Mouse (Mus musculus): ENCODE data around the gene Slc36a3. TPM values are rescaled to one million over a fixed set of nuclear protein-coding genes. Genes with fewer than 3 reads are reported as not detected.

Slc36a3 gene
- polyA plus RNA-seq, 1 experiment from 2014 or later: not detected

- Histone ChIP-seq H3K4me1 (ENCODE audit: control insufficient read depth, insufficient read depth, low read length) (no peaks in the 10 kb centered on the region), H3K27me3 (ENCODE audit: control insufficient read depth, insufficient read depth, low read length) (no peaks in the 10 kb centered on the region), H3K36me3 (ENCODE audit: control insufficient read depth, insufficient read depth, low read length) (no peaks in the 10 kb centered on the region), H3K27ac (replicated peaks; ENCODE audit: low read depth, low read length) (no peak overlapping the region), H3K4me3 (ENCODE audit: low read depth, low read length) (no peak overlapping the region), H3K9ac (ENCODE audit: low read length) (no peak overlapping the region), H3K4me2 (ENCODE audit: low read depth, severe bottlenecking) (no peak overlapping the region), H3K9me3 (ENCODE audit: control insufficient read depth, low read length) (no peaks in the 10 kb centered on the region)
- 73% methylated on average over 7 of the region's 7 CpGs for WGBS
- no peak for DNase-seq (ENCODE audit: low spot score)
- ATAC-seq (ENCODE audit: insufficient number of reproducible peaks, low FRiP score, low TSS enrichment, low read depth): no peak
Observed at GRCm38 (mm10) chr11:55183124-55183523, 31.6 kb upstream of the Slc36a3 start.

GRCm38 (mm10) chr11:55179856-55180255 lies 28.3 kb upstream of the Slc36a3 start:
- DNase-seq (ENCODE audit: low spot score) (no peak), ATAC-seq (ENCODE audit: insufficient number of reproducible peaks, low FRiP score, low TSS enrichment, low read depth) (no peak)
- WGBS: 80% methylated on average over 3 of the region's 3 CpGs
- Histone ChIP-seq H3K9me3 (ENCODE audit: control insufficient read depth, low read length) (no peaks in the 10 kb centered on the region), H3K4me2 (ENCODE audit: low read depth, severe bottlenecking) (no peak overlapping the region), H3K27ac (replicated peaks; ENCODE audit: low read depth, low read length) (no peak overlapping the region), H3K4me3 (ENCODE audit: low read depth, low read length) (no peak overlapping the region), H3K27me3 (ENCODE audit: control insufficient read depth, insufficient read depth, low read length) (no peaks in the 10 kb centered on the region), H3K4me1 (ENCODE audit: control insufficient read depth, insufficient read depth, low read length) (no peaks in the 10 kb centered on the region), H3K36me3 (ENCODE audit: control insufficient read depth, insufficient read depth, low read length) (no peaks in the 10 kb centered on the region), H3K9ac (ENCODE audit: low read length) (no peak overlapping the region)

- no peaks in the 10 kb centered on the region for H3K9me3 ChIP-seq (ENCODE audit: control insufficient read depth, low read length)
- H3K4me2 ChIP-seq (ENCODE audit: low read depth, severe bottlenecking): no peak overlapping the region
- no peak overlapping the region for H3K27ac ChIP-seq (replicated peaks; ENCODE audit: low read depth, low read length)
- H3K36me3 ChIP-seq (ENCODE audit: control insufficient read depth, insufficient read depth, low read length): no peaks in the 10 kb centered on the region
- no peak overlapping the region for H3K4me3 ChIP-seq (ENCODE audit: low read depth, low read length)
- DNase-seq (ENCODE audit: low spot score) (no peak), ATAC-seq (ENCODE audit: insufficient number of reproducible peaks, low FRiP score, low TSS enrichment, low read depth) (no peak)
- no peaks in the 10 kb centered on the region for H3K4me1 ChIP-seq (ENCODE audit: control insufficient read depth, insufficient read depth, low read length)
- no peak overlapping the region for H3K9ac ChIP-seq (ENCODE audit: low read length)
- WGBS: 80% methylated on average over 4 of the region's 4 CpGs
- no peaks in the 10 kb centered on the region for H3K27me3 ChIP-seq (ENCODE audit: control insufficient read depth, insufficient read depth, low read length)
Observed at GRCm38 (mm10) chr11:55178830-55179229, 27.3 kb upstream of the Slc36a3 start.

GRCm38 (mm10) chr11:55170501-55170900 lies 19.0 kb upstream of the Slc36a3 start:
- DNase-seq (ENCODE audit: low spot score): no peak
- no peak overlapping the region for H3K9ac ChIP-seq (ENCODE audit: low read length)
- no peaks in the 10 kb centered on the region for H3K27me3 ChIP-seq (ENCODE audit: control insufficient read depth, insufficient read depth, low read length)
- 89% methylated on average over 4 of the region's 4 CpGs for WGBS
- no peaks in the 10 kb centered on the region for H3K36me3 ChIP-seq (ENCODE audit: control insufficient read depth, insufficient read depth, low read length)
- no peak overlapping the region for H3K27ac ChIP-seq (replicated peaks; ENCODE audit: low read depth, low read length)
- ATAC-seq (ENCODE audit: insufficient number of reproducible peaks, low FRiP score, low TSS enrichment, low read depth): no peak
- H3K4me1 ChIP-seq (ENCODE audit: control insufficient read depth, insufficient read depth, low read length): no peaks in the 10 kb centered on the region
- no peak overlapping the region for H3K4me2 ChIP-seq (ENCODE audit: low read depth, severe bottlenecking)
- H3K4me3 ChIP-seq (ENCODE audit: low read depth, low read length): no peak overlapping the region
- no peaks in the 10 kb centered on the region for H3K9me3 ChIP-seq (ENCODE audit: control insufficient read depth, low read length)

GRCm38 (mm10) chr11:55168914-55169313 lies 17.4 kb upstream of the Slc36a3 start:
- WGBS: 90% methylated on average over 6 of the region's 6 CpGs
- no peak overlapping the region for H3K4me2 ChIP-seq (ENCODE audit: low read depth, severe bottlenecking)
- no peaks in the 10 kb centered on the region for H3K27me3 ChIP-seq (ENCODE audit: control insufficient read depth, insufficient read depth, low read length)
- H3K4me3 ChIP-seq (ENCODE audit: low read depth, low read length): no peak overlapping the region
- no peaks in the 10 kb centered on the region for H3K4me1 ChIP-seq (ENCODE audit: control insufficient read depth, insufficient read depth, low read length)
- H3K36me3 ChIP-seq (ENCODE audit: control insufficient read depth, insufficient read depth, low read length): no peaks in the 10 kb centered on the region
- H3K9ac ChIP-seq (ENCODE audit: low read length): no peak overlapping the region
- no peak for ATAC-seq (ENCODE audit: insufficient number of reproducible peaks, low FRiP score, low TSS enrichment, low read depth)
- no peaks in the 10 kb centered on the region for H3K9me3 ChIP-seq (ENCODE audit: control insufficient read depth, low read length)
- no peak for DNase-seq (ENCODE audit: low spot score)
- no peak overlapping the region for H3K27ac ChIP-seq (replicated peaks; ENCODE audit: low read depth, low read length)

GRCm38 (mm10) chr11:55168504-55168903 lies 17.0 kb upstream of the Slc36a3 start:
- no peaks in the 10 kb centered on the region for H3K4me1 ChIP-seq (ENCODE audit: control insufficient read depth, insufficient read depth, low read length)
- no peaks in the 10 kb centered on the region for H3K36me3 ChIP-seq (ENCODE audit: control insufficient read depth, insufficient read depth, low read length)
- no peak overlapping the region for H3K9ac ChIP-seq (ENCODE audit: low read length)
- ATAC-seq (ENCODE audit: insufficient number of reproducible peaks, low FRiP score, low TSS enrichment, low read depth): no peak
- WGBS: 79% methylated on average over 4 of the region's 4 CpGs
- no peaks in the 10 kb centered on the region for H3K9me3 ChIP-seq (ENCODE audit: control insufficient read depth, low read length)
- no peak for DNase-seq (ENCODE audit: low spot score)
- H3K4me3 ChIP-seq (ENCODE audit: low read depth, low read length): no peak overlapping the region
- no peaks in the 10 kb centered on the region for H3K27me3 ChIP-seq (ENCODE audit: control insufficient read depth, insufficient read depth, low read length)
- H3K4me2 ChIP-seq (ENCODE audit: low read depth, severe bottlenecking): no peak overlapping the region
- no peak overlapping the region for H3K27ac ChIP-seq (replicated peaks; ENCODE audit: low read depth, low read length)

GRCm38 (mm10) chr11:55165748-55166147 lies 14.2 kb upstream of the Slc36a3 start:
- ATAC-seq (ENCODE audit: insufficient number of reproducible peaks, low FRiP score, low TSS enrichment, low read depth) (no peak), DNase-seq (ENCODE audit: low spot score) (no peak)
- Histone ChIP-seq H3K36me3 (ENCODE audit: control insufficient read depth, insufficient read depth, low read length) (no peaks in the 10 kb centered on the region), H3K4me1 (ENCODE audit: control insufficient read depth, insufficient read depth, low read length) (no peaks in the 10 kb centered on the region), H3K27ac (replicated peaks; ENCODE audit: low read depth, low read length) (no peak overlapping the region), H3K9me3 (ENCODE audit: control insufficient read depth, low read length) (no peaks in the 10 kb centered on the region), H3K4me3 (ENCODE audit: low read depth, low read length) (no peak overlapping the region), H3K9ac (ENCODE audit: low read length) (no peak overlapping the region), H3K4me2 (ENCODE audit: low read depth, severe bottlenecking) (no peak overlapping the region), H3K27me3 (ENCODE audit: control insufficient read depth, insufficient read depth, low read length) (no peaks in the 10 kb centered on the region)
- WGBS: 89% methylated on average over 7 of the region's 7 CpGs

GRCm38 (mm10) chr11:55164723-55165122 lies 13.2 kb upstream of the Slc36a3 start:
- no peaks in the 10 kb centered on the region for H3K27me3 ChIP-seq (ENCODE audit: control insufficient read depth, insufficient read depth, low read length)
- WGBS: 44% methylated on average over 3 of the region's 3 CpGs
- no peak overlapping the region for H3K9ac ChIP-seq (ENCODE audit: low read length)
- H3K4me1 ChIP-seq (ENCODE audit: control insufficient read depth, insufficient read depth, low read length): no peaks in the 10 kb centered on the region
- no peak for ATAC-seq (ENCODE audit: insufficient number of reproducible peaks, low FRiP score, low TSS enrichment, low read depth)
- peak; percentile 33 for DNase-seq (ENCODE audit: low spot score)
- H3K4me2 ChIP-seq (ENCODE audit: low read depth, severe bottlenecking): no peak overlapping the region
- no peak overlapping the region for H3K27ac ChIP-seq (replicated peaks; ENCODE audit: low read depth, low read length)
- H3K36me3 ChIP-seq (ENCODE audit: control insufficient read depth, insufficient read depth, low read length): no peaks in the 10 kb centered on the region
- H3K9me3 ChIP-seq (ENCODE audit: control insufficient read depth, low read length): no peaks in the 10 kb centered on the region
- H3K4me3 ChIP-seq (ENCODE audit: low read depth, low read length): no peak overlapping the region

GRCm38 (mm10) chr11:55162670-55163069 lies 11.2 kb upstream of the Slc36a3 start:
- Histone ChIP-seq H3K27ac (replicated peaks; ENCODE audit: low read depth, low read length) (no peak overlapping the region), H3K4me2 (ENCODE audit: low read depth, severe bottlenecking) (no peak overlapping the region), H3K4me3 (ENCODE audit: low read depth, low read length) (no peak overlapping the region), H3K4me1 (ENCODE audit: control insufficient read depth, insufficient read depth, low read length) (no peaks in the 10 kb centered on the region), H3K36me3 (ENCODE audit: control insufficient read depth, insufficient read depth, low read length) (no peaks in the 10 kb centered on the region), H3K9ac (ENCODE audit: low read length) (no peak overlapping the region), H3K27me3 (ENCODE audit: control insufficient read depth, insufficient read depth, low read length) (no peaks in the 10 kb centered on the region), H3K9me3 (ENCODE audit: control insufficient read depth, low read length) (no peaks in the 10 kb centered on the region)
- peak; percentile 62 for DNase-seq (ENCODE audit: low spot score)
- no peak for ATAC-seq (ENCODE audit: insufficient number of reproducible peaks, low FRiP score, low TSS enrichment, low read depth)
- WGBS: 49% methylated on average over 9 of the region's 9 CpGs

Measured in limb, embryonic 11.5 days (tissue).